Mouse (Mus musculus) embryo, embryonic 9.5 days (tissue): ENCODE data around the gene Zdbf2.
A peak's percentile ranks its signal among the peaks of the same experiment; 100 is the strongest.

Experiments used
- DNase-seq: peaks from one replicate; pipeline ENCODE4 v3.0.0-alpha.2; 2017; ENCODE audit errors: extremely low spot score

The Zdbf2 gene

GRCm38 (mm10) chr1:63272741-63273338, at the start of gene Zdbf2:
TSS of gene Zdbf2 (plus strand) at chr1:63273265.
- DNase-seq = peak; percentile 79

- no peak for DNase-seq
Measured at GRCm38 (mm10) chr1:63225009-63225408, 48.1 kb upstream of the Zdbf2 start.

GRCm38 (mm10) chr1:63225890-63226289, 47.2 kb upstream of the Zdbf2 start:
- DNase-seq = peak; percentile 59

GRCm38 (mm10) chr1:63227241-63227640, 45.8 kb upstream of the Zdbf2 start:
- DNase-seq = no peak

GRCm38 (mm10) chr1:63237371-63237770, 35.7 kb upstream of the Zdbf2 start:
- DNase-seq = no peak

- no peak for DNase-seq
Measured at GRCm38 (mm10) chr1:63239305-63239704, 33.8 kb upstream of the Zdbf2 start.

GRCm38 (mm10) chr1:63239751-63240150, 33.3 kb upstream of the Zdbf2 start:
- DNase-seq = no peak

- no peak for DNase-seq
Measured at GRCm38 (mm10) chr1:63243854-63244253, 29.2 kb upstream of the Zdbf2 start.

- peak; percentile 83 for DNase-seq
Measured at GRCm38 (mm10) chr1:63246862-63247521, 26.1 kb upstream of the Zdbf2 start.

GRCm38 (mm10) chr1:63247831-63248359, 25.2 kb upstream of the Zdbf2 start:
- peak; percentile 64 for DNase-seq

- DNase-seq = peak; percentile 61
Measured at GRCm38 (mm10) chr1:63248360-63248851, 24.7 kb upstream of the Zdbf2 start.

- DNase-seq = peak; percentile 28
Measured at GRCm38 (mm10) chr1:63249261-63249660, 23.8 kb upstream of the Zdbf2 start.

- peak; percentile 65 for DNase-seq
Measured at GRCm38 (mm10) chr1:63252351-63253209, 20.5 kb upstream of the Zdbf2 start.

- DNase-seq = no peak
Measured at GRCm38 (mm10) chr1:63253291-63253690, 19.8 kb upstream of the Zdbf2 start.

GRCm38 (mm10) chr1:63255101-63255500, 18.0 kb upstream of the Zdbf2 start:
- no peak for DNase-seq

- no peak for DNase-seq
Measured at GRCm38 (mm10) chr1:63256083-63256482, 17.0 kb upstream of the Zdbf2 start.

GRCm38 (mm10) chr1:63258501-63258900, 14.6 kb upstream of the Zdbf2 start:
- DNase-seq = peak; percentile 18

GRCm38 (mm10) chr1:63259271-63259830, 13.7 kb upstream of the Zdbf2 start:
- peak; percentile 15 for DNase-seq

- peak; percentile 31 for DNase-seq
Measured at GRCm38 (mm10) chr1:63259916-63260741, 12.9 kb upstream of the Zdbf2 start.

GRCm38 (mm10) chr1:63260742-63261033, 12.4 kb upstream of the Zdbf2 start:
- DNase-seq = peak; percentile 45

- peak; percentile 43 for DNase-seq
Measured at GRCm38 (mm10) chr1:63261041-63261590, 11.9 kb upstream of the Zdbf2 start.
